Mouse (Mus musculus) lung, postnatal 0 days (tissue): Measurements from ENCODE around the gene Svep1. TPM values are rescaled to one million over a fixed set of nuclear protein-coding genes. Genes with fewer than 3 reads are reported as not detected.

Experiments used
- ATAC-seq: fragments of 200-750 bp; cut with Nextera tagmentation; 2 replicates; pipeline ENCODE4 v1.8.0; 2017; ENCODE audit warnings: moderate library complexity
- DNase-seq: peaks from one replicate; pipeline ENCODE4 v3.0.0-alpha.2; 2016; ENCODE audit warnings: low spot score
- H3K27ac ChIP-seq: fragments of 300-500 bp; sonication (generic); 2 replicates; pipeline ENCODE4 v1.5.1; 2014; ENCODE audit warnings: antibody characterized with exemption, mild to moderate bottlenecking, low read length, mixed read lengths
- H3K27me3 ChIP-seq: fragments of 300-500 bp; sonication (generic); replicated peaks from 2 replicates; pipeline ENCODE4 v1.6.1; 2014; ENCODE audit warnings: low read length, mixed read lengths; ENCODE audit not compliant: insufficient read depth
- H3K36me3 ChIP-seq: fragments of 300-500 bp; sonication (generic); 2 replicates; pipeline ENCODE4 v1.6.1; 2014; ENCODE audit warnings: low read length, mixed read lengths; ENCODE audit not compliant: insufficient read depth
- H3K4me1 ChIP-seq: fragments of 300-500 bp; sonication (generic); 2 replicates; pipeline ENCODE4 v1.6.1; 2014; ENCODE audit warnings: antibody characterized with exemption, low read depth, low read length, mixed read lengths; ENCODE audit not compliant: insufficient read depth
- H3K4me2 ChIP-seq: fragments of 300-500 bp; sonication (generic); replicated peaks from 2 replicates; pipeline ENCODE4 v1.6.1; 2014; ENCODE audit warnings: low read depth, mild to moderate bottlenecking, low read length, moderate library complexity, mixed read lengths
- H3K4me3 ChIP-seq: fragments of 300-500 bp; sonication (generic); 2 replicates; pipeline ENCODE4 v1.5.1; 2014; ENCODE audit warnings: low read depth, low read length
- H3K9ac ChIP-seq: fragments of 300-500 bp; sonication (generic); replicated peaks from 2 replicates; pipeline ENCODE4 v1.6.1; 2014; ENCODE audit warnings: low read depth, mild to moderate bottlenecking
- H3K9me3 ChIP-seq: fragments of 300-500 bp; sonication (generic); 2 replicates; pipeline ENCODE4 v1.6.1; 2016; ENCODE audit warnings: low read length, mixed read lengths
- CTCF ChIP-seq: IDR thresholded peaks from 2 replicates; pipeline ENCODE4 v1.5.1; 2016; ENCODE audit warnings: antibody characterized with exemption, mild to moderate bottlenecking
- EP300 ChIP-seq: IDR thresholded peaks from 2 replicates; pipeline ENCODE4 v1.6.1; 2016; ENCODE audit warnings: antibody characterized with exemption, mild to moderate bottlenecking, control low read depth
- WGBS: fragments of 180-500 bp; shearing (Covaris S2); extraction: QIAGEN DNeasy Blood & Tissue Kit; methylation state at CpG from one replicate; pipeline ENCODE4 v1.1.7; 2014; 5-methylcytosine and 5-hydroxymethylcytosine counted together
- polyA plus RNA-seq: library from polyadenylated mRNA; unstranded; fragments of >200 nt; fragmentation: Nextera tagmentation; extraction: Ambion mirVana; gene quantifications from 2 replicates; pipeline ENCODE4 v1.2.1, GENCODE M21; 2015

Gene Svep1
- polyA plus RNA-seq, 1 experiment from 2014 or later, result 3.9 TPM

GRCm38 (mm10) chr4:58223499-58223898, 16.8 kb upstream of the Svep1 start:
- DNase-seq (no peak), ATAC-seq (no peak)
- Histone ChIP-seq H3K4me1 (no peaks in the 10 kb centered on the region), H3K4me2 (no peak overlapping the region), H3K27me3 (no peaks in the 10 kb centered on the region), H3K9me3 (no peaks in the 10 kb centered on the region), H3K4me3 (no peak overlapping the region), H3K36me3 (no peaks in the 10 kb centered on the region), H3K9ac (no peak overlapping the region), H3K27ac (no peak overlapping the region)
- no peak for TF ChIP-seq CTCF
- no peak for TF ChIP-seq EP300
- WGBS, result 83% methylated on average over 2 of the region's 2 CpGs

DNA sequence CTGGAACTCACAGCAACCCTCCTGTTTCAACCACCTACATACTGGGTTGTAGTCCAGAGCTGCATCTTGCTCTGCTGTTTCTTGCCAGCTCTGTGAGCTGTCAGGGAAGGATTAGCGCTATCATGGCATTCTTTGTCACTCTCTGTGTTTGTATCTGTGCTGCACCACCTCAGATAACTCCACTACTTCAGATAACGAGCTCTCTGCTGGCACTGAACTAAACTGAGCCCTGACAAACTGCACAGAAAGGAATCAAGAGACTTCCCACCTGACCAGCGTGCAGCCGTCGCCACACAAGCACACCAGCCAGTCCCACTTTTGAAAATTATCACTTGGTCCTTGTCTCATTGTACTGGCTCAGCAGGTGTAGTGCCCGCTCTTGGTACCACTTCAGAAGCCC, 4.7 kb upstream of the Svep1 start:
- no peak for TF ChIP-seq CTCF
- no peak for TF ChIP-seq EP300
- WGBS, result 32% methylated on average over 6 of the region's 6 CpGs
- Histone ChIP-seq H3K4me1 (no peaks in the 10 kb centered on the region), H3K4me3 (no peak overlapping the region), H3K9ac (no peak overlapping the region), H3K27me3 (peaks cover 4% of the 10 kb centered on the region; the same call in 1 of the 2 replicates), H3K4me2 (no peak overlapping the region), H3K36me3 (no peaks in the 10 kb centered on the region), H3K27ac (no peak overlapping the region), H3K9me3 (no peaks in the 10 kb centered on the region)
- ATAC-seq (no peak), DNase-seq (no peak)

- no peak overlapping the region for H3K9ac ChIP-seq
- 0 out of 2 replicates have a peak, but pooled peaks cover 2% of the 10 kb centered on the region for H3K4me1 ChIP-seq
- ATAC-seq, result no peak
- peaks cover 11% of the 10 kb centered on the region; the same call in 1 of the 2 replicates for H3K27me3 ChIP-seq
- H3K4me3 ChIP-seq, result no peak overlapping the region
- no peak overlapping the region for H3K27ac ChIP-seq
- no peak overlapping the region for H3K4me2 ChIP-seq
- 48% methylated on average over 5 of the region's 5 CpGs for WGBS
- peak; percentile 61 for TF ChIP-seq CTCF
- TF ChIP-seq EP300, result no peak
- peak; percentile 29 for DNase-seq
- no peaks in the 10 kb centered on the region for H3K36me3 ChIP-seq
- no peaks in the 10 kb centered on the region for H3K9me3 ChIP-seq
Measured at GRCm38 (mm10) chr4:58210557-58211090, 4.0 kb upstream of the Svep1 start.

- ATAC-seq (peak; percentile 25; the same call in 1 of the 2 replicates), DNase-seq (peak; percentile 37)
- TF ChIP-seq CTCF (no peak), EP300 (no peak)
- under 1% methylated on average over 31 of the region's 31 CpGs for WGBS
- Histone ChIP-seq H3K27ac (peak overlapping the region; percentile 79), H3K27me3 (peaks cover 14% of the 10 kb centered on the region; the same call in 1 of the 2 replicates), H3K9me3 (no peaks in the 10 kb centered on the region), H3K36me3 (no peaks in the 10 kb centered on the region), H3K4me1 (0 out of 2 replicates have a peak, but pooled peaks cover 3% of the 10 kb centered on the region), H3K4me2 (peak overlapping the region; percentile 65), H3K4me3 (peak overlapping the region; percentile 47), H3K9ac (peak overlapping the region; percentile 50)
Measured at GRCm38 (mm10) chr4:58205750-58206114, 927 bp downstream of the Svep1 start.

DNA sequence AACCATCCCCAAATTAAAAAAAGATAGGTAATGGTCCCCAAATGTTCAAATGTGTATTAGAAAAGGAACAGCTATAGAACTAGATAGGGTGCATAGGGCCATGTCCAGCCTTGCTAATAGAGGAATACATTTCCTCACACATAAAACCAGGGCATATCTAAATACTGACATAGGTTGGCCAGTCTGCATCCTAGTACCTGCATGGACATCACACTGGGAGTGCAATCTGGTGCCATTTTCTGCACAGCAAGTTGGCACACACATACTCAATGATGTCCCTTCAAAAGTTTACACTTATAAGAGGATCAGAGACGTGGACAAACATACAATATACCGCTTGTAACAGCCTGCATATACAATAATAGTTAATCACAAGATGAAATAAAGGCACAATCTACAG, 5.0 kb downstream of the Svep1 start:
- Histone ChIP-seq H3K4me3 (no peak overlapping the region), H3K36me3 (no peaks in the 10 kb centered on the region), H3K27ac (no peak overlapping the region), H3K4me2 (no peak overlapping the region), H3K9me3 (no peaks in the 10 kb centered on the region), H3K9ac (no peak overlapping the region), H3K4me1 (0 out of 2 replicates have a peak, but pooled peaks cover 3% of the 10 kb centered on the region), H3K27me3 (peaks cover 10% of the 10 kb centered on the region; the same call in 1 of the 2 replicates)
- 73% methylated on average over 2 of the region's 2 CpGs for WGBS
- TF ChIP-seq CTCF (no peak), EP300 (no peak)
- ATAC-seq (no peak), DNase-seq (no peak)

DNA sequence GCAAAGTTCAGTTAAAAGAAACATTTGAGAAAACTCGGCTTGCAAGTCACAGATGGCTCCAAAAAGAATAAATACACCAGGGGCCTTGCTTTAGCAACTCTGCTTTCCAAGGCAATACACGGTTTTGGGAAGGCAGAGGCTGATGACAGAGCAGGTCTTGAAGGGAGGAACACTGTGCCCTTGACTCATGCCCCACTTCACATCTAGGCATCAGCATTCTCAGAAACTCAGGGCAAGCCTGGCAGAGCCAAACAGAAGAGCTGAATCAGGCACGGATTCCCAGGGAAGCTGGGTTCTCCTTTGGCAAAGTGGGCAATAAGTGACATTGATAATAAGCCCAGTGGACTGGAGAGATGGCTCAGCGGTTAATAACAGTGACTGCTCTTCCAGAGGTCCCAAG, 5.8 kb downstream of the Svep1 start:
- Histone ChIP-seq H3K9me3 (no peaks in the 10 kb centered on the region), H3K36me3 (no peaks in the 10 kb centered on the region), H3K4me2 (no peak overlapping the region), H3K4me1 (0 out of 2 replicates have a peak, but pooled peaks cover 2% of the 10 kb centered on the region), H3K27me3 (peaks cover 4% of the 10 kb centered on the region; the same call in 1 of the 2 replicates), H3K27ac (no peak overlapping the region), H3K9ac (no peak overlapping the region), H3K4me3 (no peak overlapping the region)
- no peak for TF ChIP-seq EP300
- TF ChIP-seq CTCF, result no peak
- no peak for ATAC-seq
- no peak for DNase-seq
- 53% methylated on average over 4 of the region's 4 CpGs for WGBS

- DNase-seq, result peak; percentile 19
- H3K4me2 ChIP-seq, result no peak overlapping the region
- no peaks in the 10 kb centered on the region for H3K9me3 ChIP-seq
- TF ChIP-seq CTCF (no peak), EP300 (no peak)
- H3K4me1 ChIP-seq, result no peaks in the 10 kb centered on the region
- H3K27me3 ChIP-seq, result no peaks in the 10 kb centered on the region
- ATAC-seq, result peak; percentile 32; the same call in 1 of the 2 replicates
- no peaks in the 10 kb centered on the region for H3K36me3 ChIP-seq
- H3K27ac ChIP-seq, result no peak overlapping the region
- WGBS, result 52% methylated on average over 4 of the region's 4 CpGs
- no peak overlapping the region for H3K9ac ChIP-seq
- no peak overlapping the region for H3K4me3 ChIP-seq
Measured at GRCm38 (mm10) chr4:58197230-58197629, 9.4 kb downstream of the Svep1 start.
